Mouse (Mus musculus) heart, embryonic 14.5 days (tissue): ENCODE data around the gene Armh1. TPM values are rescaled to one million over a fixed set of nuclear protein-coding genes. Genes with fewer than 3 reads are reported as not detected.
"Not testable (repeated sequence)": the region's sequence is repeated elsewhere in the genome, so short reads cannot be mapped to it uniquely, and the experiment has no call there.

ENCODE experiments used
- ATAC-seq: fragments of 200-750 bp; cut with Nextera tagmentation; 2 replicates; pipeline ENCODE4 v1.8.0; 2017; ENCODE audit warnings: low read depth, moderate TSS enrichment; ENCODE audit not compliant: insufficient number of reproducible peaks, insufficient read depth, low FRiP score
- H3K27ac ChIP-seq, 2 experiments: fragments of 200-500 bp in 1 of 2; fragments of 300-500 bp in 1 of 2; sonication (generic) in 1 of 2; replicated peaks in 1 of 2; 2 replicates each; pipeline ENCODE4 v1.5.1; 2012 to 2014; ENCODE audit warnings: low read depth in 2 of 2, low read length in 2 of 2, control low read depth in 1 of 2, mild to moderate bottlenecking in 1 of 2, mixed read lengths in 1 of 2; ENCODE audit not compliant: control insufficient read depth in 1 of 2, insufficient read depth in 1 of 2
- H3K27me3 ChIP-seq: fragments of 300-500 bp; sonication (generic); 2 replicates; pipeline ENCODE4 v1.6.1; 2014; ENCODE audit warnings: mild to moderate bottlenecking, low read length, control low read depth; ENCODE audit not compliant: control insufficient read depth, insufficient read depth
- H3K36me3 ChIP-seq: fragments of 300-500 bp; sonication (generic); 2 replicates; pipeline ENCODE4 v1.6.1; 2014; ENCODE audit warnings: mild to moderate bottlenecking, control low read depth, low read length, mixed read lengths; ENCODE audit not compliant: control insufficient read depth, insufficient read depth
- H3K4me1 ChIP-seq, 2 experiments: fragments of 200-500 bp in 1 of 2; fragments of 300-500 bp in 1 of 2; sonication (generic) in 1 of 2; 2 replicates each; pipeline ENCODE4 v1.6.1; 2012 to 2014; ENCODE audit warnings: low read length in 2 of 2, control low read depth in 1 of 2, mixed read lengths in 1 of 2; ENCODE audit not compliant: control insufficient read depth in 2 of 2, insufficient read depth in 2 of 2
- H3K4me2 ChIP-seq: fragments of 300-500 bp; sonication (generic); 2 replicates; pipeline ENCODE4 v1.6.1; 2014; ENCODE audit warnings: mild to moderate bottlenecking, low read length
- H3K4me3 ChIP-seq, 2 experiments: fragments of 200-500 bp in 1 of 2; fragments of 300-500 bp in 1 of 2; sonication (generic) in 1 of 2; 2 replicates each; pipeline ENCODE4 v1.5.1; 2012 to 2014; ENCODE audit warnings: low read length in 2 of 2, mild to moderate bottlenecking in 2 of 2, control low read depth in 1 of 2, low read depth in 1 of 2, moderate library complexity in 1 of 2; ENCODE audit not compliant: control insufficient read depth in 1 of 2, insufficient read depth in 1 of 2
- H3K9ac ChIP-seq: fragments of 300-500 bp; sonication (generic); 2 replicates; pipeline ENCODE4 v1.6.1; 2014; ENCODE audit warnings: mild to moderate bottlenecking, low read length
- H3K9me3 ChIP-seq: fragments of 300-500 bp; sonication (generic); 2 replicates; pipeline ENCODE4 v1.6.1; 2016; ENCODE audit warnings: low read length, control low read depth; ENCODE audit not compliant: control insufficient read depth
- WGBS: fragments of 180-500 bp; shearing (Covaris S2); extraction: QIAGEN DNeasy Blood & Tissue Kit; methylation state at CpG from one replicate; pipeline ENCODE4 v1.1.7; 2014; 5-methylcytosine and 5-hydroxymethylcytosine counted together
- polyA plus RNA-seq: library from polyadenylated mRNA; unstranded; fragments of >200 nt; fragmentation: Nextera tagmentation; extraction: Ambion mirVana; gene quantifications from 2 replicates; pipeline ENCODE4 v1.2.1, GENCODE M21; 2014

Gene Armh1
- polyA plus RNA-seq, 1 experiment from 2014 or later = 0.27 TPM

DNA sequence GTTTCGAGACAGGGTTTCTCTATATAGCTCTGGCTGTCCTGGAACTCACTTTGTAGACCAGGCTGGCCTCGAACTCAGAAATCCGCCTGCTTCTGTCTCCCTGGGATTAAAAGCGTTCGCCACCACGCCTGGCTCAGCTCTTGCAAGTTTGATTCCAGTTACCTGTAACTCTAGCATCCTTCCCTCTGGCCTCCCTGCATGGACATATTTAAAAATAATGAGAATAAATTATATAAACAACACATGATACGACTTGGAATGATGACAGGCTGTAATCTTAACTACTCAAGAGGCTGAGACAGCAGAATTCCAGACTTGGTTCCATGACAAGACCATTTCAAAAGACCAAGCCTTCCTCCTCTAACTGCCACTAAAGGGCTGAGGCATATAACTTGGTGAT, 61.3 kb downstream of the Armh1 start:
- Histone ChIP-seq H3K27me3 (no peaks in the 10 kb centered on the region), H3K9ac (peak overlapping the region; percentile 76), H3K27ac (peak overlapping the region; percentile 84), H3K36me3 (no peaks in the 10 kb centered on the region), H3K4me3 (no peak overlapping the region), H3K4me2 (peak overlapping the region; percentile 67; the same call in 1 of the 2 replicates), H3K4me1 (peaks cover 0 to 4% of the 10 kb centered on the region in 2 experiments; a peak in 1 of 4 replicates), H3K9me3 (no peaks in the 10 kb centered on the region)
- 68% methylated on average over 7 of the region's 7 CpGs for WGBS
- no peak for ATAC-seq

DNA sequence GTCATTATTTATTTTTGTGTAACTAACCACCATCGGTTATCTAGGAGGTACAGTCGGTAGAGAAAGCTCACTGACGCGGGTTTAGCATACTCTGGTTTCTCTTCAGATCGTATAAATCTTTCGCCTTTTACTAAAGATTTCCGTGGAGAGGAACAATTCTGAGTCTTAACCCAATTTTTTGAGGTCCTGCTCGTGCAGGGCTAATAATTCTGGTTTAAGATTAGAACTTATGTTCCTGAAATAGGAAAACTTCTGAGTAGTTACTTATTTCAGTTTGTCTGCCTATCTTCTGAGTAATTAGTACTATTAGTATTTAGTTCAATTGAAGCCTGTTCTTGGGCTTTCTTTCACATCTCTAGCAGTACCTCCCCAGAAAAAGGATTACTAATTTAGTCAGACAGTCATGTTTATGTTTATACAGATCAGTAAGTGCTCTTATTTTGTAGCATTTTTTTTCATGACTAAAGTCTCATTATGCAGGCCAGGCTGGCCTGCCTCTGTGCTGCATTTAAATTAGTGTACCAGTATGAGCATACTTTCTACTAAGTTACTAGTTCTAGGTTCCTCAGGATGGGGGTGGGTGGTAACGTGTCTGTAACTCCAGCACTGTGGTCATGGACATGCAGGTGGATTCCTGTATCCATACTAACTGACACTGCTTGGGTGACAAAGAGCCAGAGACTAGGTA, 61.9 kb downstream of the Armh1 start:
- H3K36me3 ChIP-seq = no peaks in the 10 kb centered on the region
- peak; percentile 72 for ATAC-seq
- under 1% methylated on average over 9 of the region's 9 CpGs for WGBS
- no peaks in the 10 kb centered on the region for H3K9me3 ChIP-seq
- H3K4me3 ChIP-seq = peak overlapping the region in 1 of 2 experiments; percentile 43; a peak in 2 of 4 replicates
- H3K9ac ChIP-seq = peak overlapping the region; percentile 76
- H3K27ac ChIP-seq = peak overlapping the region; percentile 84
- no peaks in the 10 kb centered on the region for H3K27me3 ChIP-seq
- H3K4me2 ChIP-seq = peak overlapping the region; percentile 67
- peaks cover 0 to 4% of the 10 kb centered on the region in 2 experiments; a peak in 1 of 4 replicates for H3K4me1 ChIP-seq

GRCm38 (mm10) chr4:117189382-117189855, 62.5 kb downstream of the Armh1 start:
- ATAC-seq = 0 out of 2 replicates have a peak, but pooled peaks have one; percentile 59
- WGBS = 0% methylated on average over 16 of the region's 16 CpGs

GRCm38 (mm10) chr4:117188969-117189368, 63.0 kb downstream of the Armh1 start:
- Histone ChIP-seq H3K27me3 (no peaks in the 10 kb centered on the region), H3K4me3 (peak overlapping the region; percentile 43 to 52), H3K36me3 (no peaks in the 10 kb centered on the region), H3K27ac (peak overlapping the region; percentile 83 to 84), H3K9me3 (no peaks in the 10 kb centered on the region), H3K9ac (peak overlapping the region; percentile 76), H3K4me1 (peaks cover 0 to 4% of the 10 kb centered on the region in 2 experiments; a peak in 1 of 4 replicates), H3K4me2 (peak overlapping the region; percentile 67)
- no peak for ATAC-seq
- 54% methylated on average over 3 of the region's 3 CpGs for WGBS

More at GRCm38 (mm10) chr4:117189382-117189855, 62.5 kb downstream of the Armh1 start:
- H3K9me3 ChIP-seq = no peaks in the 10 kb centered on the region
- peak overlapping the region; percentile 76 for H3K9ac ChIP-seq
- H3K4me1 ChIP-seq = peaks cover 0 to 4% of the 10 kb centered on the region in 2 experiments; a peak in 1 of 4 replicates
- H3K27ac ChIP-seq = peak overlapping the region; percentile 83 to 84
- H3K4me3 ChIP-seq = peak overlapping the region; percentile 43 to 52
- H3K36me3 ChIP-seq = no peaks in the 10 kb centered on the region
- H3K4me2 ChIP-seq = peak overlapping the region; percentile 67
- H3K27me3 ChIP-seq = no peaks in the 10 kb centered on the region

- not testable (repeated sequence) for ATAC-seq, H3K9me3 ChIP-seq, H3K27me3 ChIP-seq
- Histone ChIP-seq H3K27ac (0 out of 4 replicates have a peak overlapping the region, but pooled peaks of 1 of the 2 experiments have one; percentile 62), H3K36me3 (peaks cover 26% of the 10 kb centered on the region), H3K4me2 (peak overlapping the region; percentile 92), H3K9ac (peak overlapping the region; percentile 74), H3K4me3 (peak overlapping the region; percentile 78 to 88), H3K4me1 (peaks cover 3 to 12% of the 10 kb centered on the region in 2 experiments; a peak in 3 of 4 replicates)
- 13% methylated on average over 9 of the region's 9 CpGs for WGBS
These were observed 69.2 kb downstream of the Armh1 start for GRCm38 (mm10) chr4:117182759-117183096.

- H3K4me3 ChIP-seq = peak within 1 kb of the TSS; percentile 78 to 88
- H3K27me3 ChIP-seq = no peaks in the 10 kb centered on the region
- H3K36me3 ChIP-seq = peaks cover 32% of the 10 kb centered on the region
- ATAC-seq = peak; percentile 91
- H3K4me1 ChIP-seq = peaks cover 3 to 12% of the 10 kb centered on the region in 2 experiments; a peak in 3 of 4 replicates
- H3K4me2 ChIP-seq = peak within 1 kb of the TSS; percentile 92
- H3K9me3 ChIP-seq = no peaks in the 10 kb centered on the region
- H3K27ac ChIP-seq = peak within 1 kb of the TSS; percentile 54 to 62; a peak in 3 of 4 replicates
- H3K9ac ChIP-seq = peak within 1 kb of the TSS; percentile 78
- 1% methylated on average over 40 of the region's 42 CpGs for WGBS
These were observed 69.8 kb downstream of the Armh1 start, which contains the start of gene Kif2c for GRCm38 (mm10) chr4:117181863-117182758. TSS of gene Kif2c (minus strand) at chr4:117182639.

DNA sequence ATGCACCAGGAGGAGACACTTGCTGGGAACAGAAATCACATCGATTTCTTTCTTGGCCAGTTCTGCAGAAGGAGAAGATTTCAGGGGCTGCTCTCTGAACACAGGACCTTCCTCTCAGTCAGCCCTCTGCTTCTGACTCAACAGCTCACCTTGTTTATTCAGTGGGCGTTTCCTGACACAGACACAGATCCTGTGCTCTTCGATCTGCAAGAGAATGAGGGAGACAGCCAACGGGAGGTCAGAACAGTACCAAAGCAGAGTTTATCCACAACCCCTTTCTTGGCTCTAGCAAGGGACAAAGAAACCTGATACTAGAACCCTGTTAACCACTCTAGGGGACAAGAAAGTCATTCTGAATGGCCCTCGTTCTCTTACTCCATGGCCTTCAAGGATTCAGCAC, 82.0 kb downstream of the Armh1 start:
- no peak for ATAC-seq
- H3K9ac ChIP-seq = no peak overlapping the region
- peaks cover 99% of the 10 kb centered on the region for H3K36me3 ChIP-seq
- no peaks in the 10 kb centered on the region for H3K4me1 ChIP-seq
- no peak overlapping the region for H3K4me2 ChIP-seq
- H3K9me3 ChIP-seq = no peaks in the 10 kb centered on the region
- WGBS = 87% methylated on average over 5 of the region's 5 CpGs
- H3K27ac ChIP-seq = no peak overlapping the region
- H3K27me3 ChIP-seq = no peaks in the 10 kb centered on the region
- no peak overlapping the region for H3K4me3 ChIP-seq
